Comparison of ENCODE assay signal across 9 mouse cellular contexts in genomic region chr6:55677326-55677725, GRCm38 (mm10). TPM values are rescaled to one million over a fixed set of nuclear protein-coding genes. Genes with fewer than 3 reads are reported as not detected.
DNase-seq lines count a peak whose midpoint lies in the region; ATAC-seq lines count a peak whose summit lies in the region.
"Had no signal": no experiment of that assay in that cellular context is flagged by ENCODE, and none has a peak within 500 bp of the region (broad histone marks: within the 10 kb centered on the region; RNA-seq: fewer than 3 reads in every experiment).

No protein-coding gene starts in this region.

- peak; percentile 68 for DNase-seq in heart, adult 11 months
- no peak for DNase-seq in heart, adult 9 months (ENCODE audit: low spot score in 2 of 2)
- DNase-seq in left cerebral cortex, postnatal 14 days (ENCODE audit: low spot score in 2 of 2), result no peak
- DNase-seq in frontal cortex, postnatal 10 days (ENCODE audit: low spot score in 2 of 2), result no peak

- intact Hi-C loops in left cerebral cortex, postnatal 14 days (cut with DNase I), result loop anchor here (5.0 kb wide), 2 partner anchors 135 to 155 kb away; no protein-coding TSS in a partner anchor

- WGBS in intestine, embryonic 16.5 days, result 20% methylated on average over 8 of the region's 8 CpGs
- 20% methylated on average over 8 of the region's 8 CpGs for WGBS in stomach, embryonic 16.5 days

- no peak overlapping the region for H3K9ac ChIP-seq in intestine, embryonic 16.5 days (ENCODE audit: low read depth, low read length)
- no peak overlapping the region for H3K9ac ChIP-seq in stomach, embryonic 16.5 days (ENCODE audit: low read length)

- peaks cover 11% of the 10 kb centered on the region for H3K4me1 ChIP-seq in megakaryocyte, embryonic 14.5 days
- 0 out of 2 replicates have a peak, but pooled peaks cover 2% of the 10 kb centered on the region for H3K4me1 ChIP-seq in intestine, embryonic 16.5 days (ENCODE audit: control insufficient read depth, insufficient read depth, low read length)
- 0 out of 2 replicates have a peak, but pooled peaks cover 3% of the 10 kb centered on the region for H3K4me1 ChIP-seq in stomach, embryonic 16.5 days (ENCODE audit: control insufficient read depth, insufficient read depth, low read length)

- H3K27ac ChIP-seq in intestine, embryonic 16.5 days (ENCODE audit: low read length), result no peak overlapping the region
- H3K27ac ChIP-seq in stomach, embryonic 16.5 days (ENCODE audit: low read length), result no peak overlapping the region

- no peak for ATAC-seq in megakaryocyte, adult 5-6 weeks (ENCODE audit: poor library complexity, severe bottlenecking)
- ATAC-seq in intestine, embryonic 16.5 days, result no peak
- no peak for ATAC-seq in stomach, embryonic 16.5 days (ENCODE audit: insufficient read depth, low FRiP score)
- ATAC-seq: activated CD4-positive, CD25-positive, alpha-beta regulatory T cell, adult 4 months had no signal

- no peaks in the 10 kb centered on the region for H3K36me3 ChIP-seq in megakaryocyte, embryonic 14.5 days (replicated peaks; ENCODE audit: low read length)
- H3K36me3 ChIP-seq in intestine, embryonic 16.5 days (ENCODE audit: control insufficient read depth, insufficient read depth, low read length), result no peaks in the 10 kb centered on the region
- no peaks in the 10 kb centered on the region for H3K36me3 ChIP-seq in stomach, embryonic 16.5 days (ENCODE audit: control insufficient read depth, insufficient read depth, low read length)

- H3K4me3 ChIP-seq in megakaryocyte, embryonic 14.5 days (replicated peaks), result peak overlapping the region; percentile 85
- no peak overlapping the region for H3K4me3 ChIP-seq in intestine, embryonic 16.5 days (ENCODE audit: low read length)
- H3K4me3 ChIP-seq in stomach, embryonic 16.5 days (replicated peaks; ENCODE audit: low read length), result no peak overlapping the region

- no peaks in the 10 kb centered on the region for H3K9me3 ChIP-seq in megakaryocyte, embryonic 14.5 days
- H3K9me3 ChIP-seq in intestine, embryonic 16.5 days (ENCODE audit: control insufficient read depth, low read length), result no peaks in the 10 kb centered on the region
- H3K9me3 ChIP-seq in stomach, embryonic 16.5 days (replicated peaks; ENCODE audit: control insufficient read depth, low read length), result no peaks in the 10 kb centered on the region

- H3K4me2 ChIP-seq in intestine, embryonic 16.5 days (ENCODE audit: low read depth, low read length), result peak overlapping the region; percentile 28; the same call in 1 of the 2 replicates
- peak overlapping the region; percentile 37 for H3K4me2 ChIP-seq in stomach, embryonic 16.5 days (ENCODE audit: low read depth, low read length)

- H3K27me3 ChIP-seq in megakaryocyte, embryonic 14.5 days (replicated peaks), result peaks cover 47% of the 10 kb centered on the region
- H3K27me3 ChIP-seq in intestine, embryonic 16.5 days (replicated peaks; ENCODE audit: control insufficient read depth, insufficient read depth, low read length), result peaks cover 2% of the 10 kb centered on the region; the same call in 1 of the 2 replicates
- peaks cover 11% of the 10 kb centered on the region; the same call in 1 of the 2 replicates for H3K27me3 ChIP-seq in stomach, embryonic 16.5 days (ENCODE audit: control insufficient read depth, insufficient read depth, low read length)

RNA-seq across cellular contexts. Expression of gene Neurod6, which starts 3.7 kb away (rescaled TPM):
- not detected in 2 replicates for polyA plus RNA-seq in megakaryocyte, embryonic 14.5 days (2012; ENCODE audit: insufficient read depth, low replicate concordance)
- not detected in 2 replicates for total RNA-seq in megakaryocyte, adult 5-6 weeks (2015)
- not detected in 2 replicates for total RNA-seq in megakaryocyte, adult 5-6 weeks (2017)
- not detected in 2 replicates for polyA plus RNA-seq in intestine, embryonic 16.5 days (2015; fragmentation: Nextera tagmentation; extraction: Ambion mirVana)
- polyA plus RNA-seq in stomach, embryonic 16.5 days (2015; fragmentation: Nextera tagmentation; extraction: Ambion mirVana), result not detected in 2 replicates
- 10 to 100 TPM; 60.1 to 78.8 TPM for total RNA-seq in left cerebral cortex, postnatal 14 days (2021)
- polyA plus RNA-seq: activated CD4-positive, CD25-positive, alpha-beta regulatory T cell, adult 4 months had no signal
